Mouse (Mus musculus): ENCODE measurements around the gene Gm11168.
"Not testable (repeated sequence)": the region's sequence is repeated elsewhere in the genome, so short reads cannot be mapped to it uniquely, and the experiment has no call there.

GRCm38 (mm10) chr9:3006636-3007035 is 3.5 kb downstream of the Gm11168 start:
- TF ChIP-seq CTCF (IDR thresholded peaks at IDR 0.05; ENCODE audit: control insufficient read depth, insufficient read depth, insufficient read length); MAX (IDR thresholded peaks at IDR 0.05); FOSL1 (IDR thresholded peaks at IDR 0.05; ENCODE audit: insufficient read depth, low read length, poor library complexity, severe bottlenecking); USF1 (IDR thresholded peaks at IDR 0.05; ENCODE audit: low read depth): not testable (repeated sequence)

Data from C2C12 (cell line).